Mouse (Mus musculus): ENCODE results near the gene Clec3a.

The Clec3a gene

GRCm38 (mm10) chr8:114458113-114458784 is 40.4 kb downstream of the Clec3a start:
- DNase-seq = no peak

- DNase-seq = peak; percentile 26
These were observed 42.7 kb downstream of the Clec3a start for GRCm38 (mm10) chr8:114460600-114460999.

- DNase-seq = no peak
These were observed 44.7 kb downstream of the Clec3a start for GRCm38 (mm10) chr8:114462591-114462990.

- DNase-seq = no peak
These were observed 45.4 kb downstream of the Clec3a start for GRCm38 (mm10) chr8:114463305-114463704.

GRCm38 (mm10) chr8:114468526-114469207 is 50.8 kb downstream of the Clec3a start:
- no peak for DNase-seq

- DNase-seq = no peak
These were observed 51.3 kb downstream of the Clec3a start for GRCm38 (mm10) chr8:114469208-114469590.

- DNase-seq = no peak
These were observed 55.7 kb downstream of the Clec3a start for GRCm38 (mm10) chr8:114473546-114473945.

Measured in thymus, postnatal 25 days (tissue).